14 mouse cellular contexts compared by ENCODE assay signal in genomic region chr2:25099703-25100102, GRCm38 (mm10). TPM values are rescaled to one million over a fixed set of nuclear protein-coding genes. Genes with fewer than 3 reads are reported as not detected.
DNase-seq lines count a peak whose midpoint lies in the region; ATAC-seq lines count a peak whose summit lies in the region.
"Had no signal": no experiment of that assay in that cellular context is flagged by ENCODE, and none has a peak within 500 bp of the region (broad histone marks: within the 10 kb centered on the region; RNA-seq: fewer than 3 reads in every experiment).

No protein-coding gene starts in this region.

- no peak for ATAC-seq in hindbrain, embryonic 16.5 days
- no peak; the same call in 1 of the 2 replicates for ATAC-seq in hindbrain, embryonic 13.5 days (ENCODE audit: low FRiP score)
- 0 out of 2 replicates have a peak, but pooled peaks have one; percentile 25 for ATAC-seq in neural tube, embryonic 13.5 days (ENCODE audit: low read depth)
- ATAC-seq: activated CD4-positive, CD25-positive, alpha-beta regulatory T cell, adult 4 months had no signal

- H3K4me3 ChIP-seq in hindbrain, embryonic 10.5 days: no peak overlapping the region
- H3K4me3 ChIP-seq in hindbrain, embryonic 16.5 days (ENCODE audit: low read length): no peak overlapping the region
- H3K4me3 ChIP-seq in hindbrain, embryonic 13.5 days: no peak overlapping the region
- no peak overlapping the region for H3K4me3 ChIP-seq in neural tube, embryonic 13.5 days
- H3K4me3 ChIP-seq in heart, embryonic 10.5 days: no peak overlapping the region
- H3K4me3 ChIP-seq: embryonic facial prominence, embryonic 13.5 days; heart, embryonic 13.5 days; limb, embryonic 15.5 days had no signal

- no peak overlapping the region for H3K4me2 ChIP-seq in hindbrain, embryonic 16.5 days (ENCODE audit: low read length)
- no peak overlapping the region for H3K4me2 ChIP-seq in hindbrain, embryonic 13.5 days
- no peak overlapping the region for H3K4me2 ChIP-seq in neural tube, embryonic 13.5 days
- H3K4me2 ChIP-seq: embryonic facial prominence, embryonic 13.5 days; heart, embryonic 13.5 days; limb, embryonic 15.5 days had no signal

- H3K27me3 ChIP-seq in hindbrain, embryonic 10.5 days (ENCODE audit: insufficient read depth, poor library complexity, severe bottlenecking): peaks cover 9% of the 10 kb centered on the region; the same call in 1 of the 2 replicates
- H3K27me3 ChIP-seq in hindbrain, embryonic 16.5 days (replicated peaks; ENCODE audit: control insufficient read depth, insufficient read depth, low read length): no peaks in the 10 kb centered on the region
- H3K27me3 ChIP-seq in hindbrain, embryonic 13.5 days: peaks cover 4% of the 10 kb centered on the region
- H3K27me3 ChIP-seq in neural tube, embryonic 13.5 days: peaks cover 7% of the 10 kb centered on the region; the same call in 1 of the 2 replicates
- peaks cover 36% of the 10 kb centered on the region for H3K27me3 ChIP-seq in heart, embryonic 10.5 days (ENCODE audit: insufficient read depth, poor library complexity, severe bottlenecking)

- WGBS in hindbrain, embryonic 10.5 days: 62% methylated on average over 3 of the region's 3 CpGs
- 33% methylated on average over 3 of the region's 3 CpGs for WGBS in hindbrain, embryonic 16.5 days
- 39% methylated on average over 3 of the region's 3 CpGs for WGBS in hindbrain, embryonic 13.5 days
- WGBS in neural tube, embryonic 13.5 days: 51% methylated on average over 3 of the region's 3 CpGs
- 66% methylated on average over 3 of the region's 3 CpGs for WGBS in heart, embryonic 10.5 days

- peaks cover 33% of the 10 kb centered on the region for H3K4me1 ChIP-seq in hindbrain, embryonic 10.5 days (replicated peaks)
- H3K4me1 ChIP-seq in hindbrain, embryonic 16.5 days (ENCODE audit: control insufficient read depth, insufficient read depth, low read depth, low read length): no peaks in the 10 kb centered on the region
- H3K4me1 ChIP-seq in hindbrain, embryonic 13.5 days (replicated peaks): peaks cover 22% of the 10 kb centered on the region
- peaks cover 18% of the 10 kb centered on the region for H3K4me1 ChIP-seq in neural tube, embryonic 13.5 days (replicated peaks)
- peaks cover 9% of the 10 kb centered on the region for H3K4me1 ChIP-seq in heart, embryonic 10.5 days
- H3K4me1 ChIP-seq: embryonic facial prominence, embryonic 13.5 days had no signal

- H3K36me3 ChIP-seq in hindbrain, embryonic 10.5 days: no peaks in the 10 kb centered on the region
- no peaks in the 10 kb centered on the region for H3K36me3 ChIP-seq in hindbrain, embryonic 16.5 days (ENCODE audit: control insufficient read depth, insufficient read depth, low read length)
- H3K36me3 ChIP-seq in hindbrain, embryonic 13.5 days: no peaks in the 10 kb centered on the region
- H3K36me3 ChIP-seq in neural tube, embryonic 13.5 days: no peaks in the 10 kb centered on the region
- no peaks in the 10 kb centered on the region for H3K36me3 ChIP-seq in heart, embryonic 10.5 days
- H3K36me3 ChIP-seq: embryonic facial prominence, embryonic 13.5 days; heart, embryonic 13.5 days; limb, embryonic 15.5 days had no signal

- H3K9ac ChIP-seq in hindbrain, embryonic 16.5 days (ENCODE audit: low read depth, low read length): no peak overlapping the region
- H3K9ac ChIP-seq in hindbrain, embryonic 13.5 days: no peak overlapping the region
- no peak overlapping the region for H3K9ac ChIP-seq in neural tube, embryonic 13.5 days
- H3K9ac ChIP-seq: embryonic facial prominence, embryonic 13.5 days; heart, embryonic 13.5 days; limb, embryonic 15.5 days had no signal

- H3K27ac ChIP-seq in hindbrain, embryonic 10.5 days: peak overlapping the region; percentile 46
- no peak overlapping the region for H3K27ac ChIP-seq in hindbrain, embryonic 16.5 days (ENCODE audit: low read depth, low read length)
- H3K27ac ChIP-seq in hindbrain, embryonic 13.5 days: peak overlapping the region; percentile 25; the same call in 1 of the 2 replicates
- H3K27ac ChIP-seq in neural tube, embryonic 13.5 days (replicated peaks): 0 out of 2 replicates have a peak overlapping the region, but pooled peaks have one; percentile 18
- H3K27ac ChIP-seq in heart, embryonic 10.5 days: no peak overlapping the region
- H3K27ac ChIP-seq: embryonic facial prominence, embryonic 13.5 days; heart, embryonic 13.5 days; limb, embryonic 15.5 days had no signal

- no peak for DNase-seq in hindbrain, embryonic 10.5 days (ENCODE audit: low spot score)
- peak; percentile 6 for DNase-seq in right cerebral cortex, adult 18-20 months
- no peak for DNase-seq in right cerebral cortex, postnatal 14 days
- no peak for DNase-seq in cerebellum, postnatal 36 days
- no peak for DNase-seq in heart, embryonic 10.5 days (ENCODE audit: low spot score)
- DNase-seq: adrenal gland, postnatal 25 days had no signal

- no peaks in the 10 kb centered on the region for H3K9me3 ChIP-seq in hindbrain, embryonic 10.5 days
- H3K9me3 ChIP-seq in hindbrain, embryonic 16.5 days (ENCODE audit: control insufficient read depth, low read length): no peaks in the 10 kb centered on the region
- no peaks in the 10 kb centered on the region for H3K9me3 ChIP-seq in hindbrain, embryonic 13.5 days
- no peaks in the 10 kb centered on the region for H3K9me3 ChIP-seq in neural tube, embryonic 13.5 days
- no peaks in the 10 kb centered on the region for H3K9me3 ChIP-seq in heart, embryonic 10.5 days
- H3K9me3 ChIP-seq: embryonic facial prominence, embryonic 13.5 days; heart, embryonic 13.5 days; limb, embryonic 15.5 days had no signal

RNA-seq across cellular contexts. Expression of gene Noxa1, which starts 4.8 kb away (rescaled TPM):
- polyA plus RNA-seq in hindbrain, embryonic 10.5 days (2016; fragmentation: Nextera tagmentation; extraction: Ambion mirVana): 0.22 and 0.38 TPM in 2 replicates
- not detected in 2 replicates for polyA plus RNA-seq in hindbrain, embryonic 16.5 days (2015; fragmentation: Nextera tagmentation; extraction: Ambion mirVana)
- not detected in 2 replicates for polyA plus RNA-seq in hindbrain, embryonic 13.5 days (2015; fragmentation: Nextera tagmentation; extraction: Ambion mirVana)
- not detected in 2 replicates for polyA plus RNA-seq in neural tube, embryonic 13.5 days (2015; fragmentation: Nextera tagmentation; extraction: Ambion mirVana)
- 0.14 TPM in 1 of 2 replicates, not detected in the other for polyA plus RNA-seq in heart, embryonic 10.5 days (2016; fragmentation: Nextera tagmentation; extraction: Ambion mirVana)
- polyA plus RNA-seq: cortical plate, adult 2 months; embryonic facial prominence, embryonic 13.5 days; heart, embryonic 13.5 days had no signal

RNA-seq across cellular contexts. Expression of gene Entpd8, which starts 19.6 kb away (rescaled TPM):
- not detected in 2 replicates for polyA plus RNA-seq in hindbrain, embryonic 10.5 days (2016; fragmentation: Nextera tagmentation; extraction: Ambion mirVana)
- not detected in 2 replicates for polyA plus RNA-seq in hindbrain, embryonic 16.5 days (2015; fragmentation: Nextera tagmentation; extraction: Ambion mirVana)
- polyA plus RNA-seq in hindbrain, embryonic 13.5 days (2015; fragmentation: Nextera tagmentation; extraction: Ambion mirVana): not detected in 2 replicates
- not detected in 2 replicates for polyA plus RNA-seq in neural tube, embryonic 13.5 days (2015; fragmentation: Nextera tagmentation; extraction: Ambion mirVana)
- 0.13 TPM in 1 of 2 replicates, not detected in the other for polyA plus RNA-seq in heart, embryonic 10.5 days (2016; fragmentation: Nextera tagmentation; extraction: Ambion mirVana)
- polyA plus RNA-seq: activated CD4-positive, CD25-positive, alpha-beta regulatory T cell, adult 4 months; cortical plate, adult 2 months; embryonic facial prominence, embryonic 13.5 days; heart, embryonic 13.5 days; limb, embryonic 15.5 days had no signal

RNA-seq across cellular contexts. Expression of gene Nsmf, which starts 45.5 kb away (rescaled TPM):
- 72.2 and 89.0 TPM in 2 replicates for polyA plus RNA-seq in hindbrain, embryonic 10.5 days (2016; fragmentation: Nextera tagmentation; extraction: Ambion mirVana)
- 173 and 174 TPM in 2 replicates for polyA plus RNA-seq in hindbrain, embryonic 16.5 days (2015; fragmentation: Nextera tagmentation; extraction: Ambion mirVana)
- 130 and 136 TPM in 2 replicates for polyA plus RNA-seq in hindbrain, embryonic 13.5 days (2015; fragmentation: Nextera tagmentation; extraction: Ambion mirVana)
- polyA plus RNA-seq in neural tube, embryonic 13.5 days (2015; fragmentation: Nextera tagmentation; extraction: Ambion mirVana): 125 and 134 TPM in 2 replicates
- 52.2 and 53.2 TPM in 2 replicates for polyA plus RNA-seq in heart, embryonic 10.5 days (2016; fragmentation: Nextera tagmentation; extraction: Ambion mirVana)

Comparison
In these comparisons a context has a peak if more than half of its experiments do, and no peak if none do; other contexts are left out.
1. H3K27ac ChIP-seq: peak in hindbrain, embryonic 10.5 days (single experiment), hindbrain, embryonic 13.5 days (single experiment) and neural tube, embryonic 13.5 days (single experiment); none in hindbrain, embryonic 16.5 days (single experiment) and heart, embryonic 10.5 days (single experiment).